Mouse (Mus musculus) G1E-ER4 (cell line): Measurements from ENCODE around the gene Rgs1. TPM values are rescaled to one million over a fixed set of nuclear protein-coding genes. Genes with fewer than 3 reads are reported as not detected.
A peak's percentile ranks its signal among the peaks of the same experiment; 100 is the strongest.

Experiments used
- GATA1 ChIP-seq: IDR thresholded peaks from one replicate; pipeline ENCODE4 v1.8.0; 2012; ENCODE audit warnings: low read length, inconsistent platforms
- polyA plus RNA-seq: library from polyadenylated mRNA; stranded (reverse); fragments of >175 nt; gene quantifications from 2 replicates; pipeline ENCODE4 v1.2.3, GENCODE M21; 2012

Rgs1 gene
- polyA plus RNA-seq, 1 experiment: 0.63 TPM

DNA sequence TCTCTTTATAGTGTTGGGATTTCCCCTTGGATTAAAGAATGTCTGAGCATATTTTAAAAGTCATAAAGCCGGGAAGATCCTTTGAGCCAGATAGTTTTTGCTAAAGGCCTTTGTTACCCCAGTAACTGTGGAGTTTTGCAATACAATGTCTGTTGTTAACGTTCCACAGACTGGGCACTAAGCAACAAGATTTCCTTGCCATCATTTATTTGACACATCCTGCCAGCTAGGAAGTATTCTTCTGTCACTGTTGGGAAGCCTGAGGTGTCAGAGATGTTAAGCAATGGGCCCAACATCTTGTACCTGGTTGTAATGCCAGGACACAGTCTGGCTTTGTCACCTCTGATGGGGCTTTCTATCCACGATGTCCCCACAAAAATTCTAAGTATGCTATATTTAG lies 38.1 kb downstream of the Rgs1 start:
- TF ChIP-seq GATA1: no peak

DNA sequence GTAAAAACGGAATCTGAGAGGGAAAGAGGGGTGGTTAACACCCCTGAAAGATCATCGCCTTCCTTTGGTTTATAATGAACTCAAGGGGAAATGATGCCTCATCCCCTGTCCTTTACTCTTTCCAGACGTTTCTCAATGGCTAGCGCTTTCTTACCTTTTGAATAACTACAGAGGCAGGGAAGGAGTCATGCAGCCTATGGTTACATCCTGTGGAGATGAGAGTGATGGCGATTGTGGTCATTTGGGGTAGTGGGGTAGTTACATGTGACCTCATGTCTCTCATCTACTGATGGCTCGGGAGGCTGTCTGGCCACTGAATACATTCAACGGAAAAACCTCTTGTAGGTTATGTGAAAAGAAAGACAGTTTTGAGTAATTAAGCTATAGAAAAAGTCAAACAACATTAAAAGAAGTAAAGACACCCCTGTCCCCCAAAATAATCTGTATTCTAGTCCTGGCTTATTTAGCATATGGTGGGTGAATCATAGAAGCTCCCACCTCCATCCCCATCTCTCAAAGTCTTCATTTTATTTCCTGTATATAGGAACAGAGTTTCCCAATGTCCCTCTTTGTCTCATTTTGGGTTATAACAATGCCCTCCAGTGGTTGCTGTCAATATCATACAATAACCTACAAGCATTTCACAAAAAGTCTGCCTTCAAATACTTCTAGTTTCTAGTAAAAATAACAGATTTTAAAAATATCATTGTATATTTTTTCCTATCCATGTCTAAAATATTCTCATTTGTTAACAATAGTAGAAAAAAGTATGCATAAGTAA lies 42.6 kb downstream of the Rgs1 start:
- TF ChIP-seq GATA1: no peak

DNA sequence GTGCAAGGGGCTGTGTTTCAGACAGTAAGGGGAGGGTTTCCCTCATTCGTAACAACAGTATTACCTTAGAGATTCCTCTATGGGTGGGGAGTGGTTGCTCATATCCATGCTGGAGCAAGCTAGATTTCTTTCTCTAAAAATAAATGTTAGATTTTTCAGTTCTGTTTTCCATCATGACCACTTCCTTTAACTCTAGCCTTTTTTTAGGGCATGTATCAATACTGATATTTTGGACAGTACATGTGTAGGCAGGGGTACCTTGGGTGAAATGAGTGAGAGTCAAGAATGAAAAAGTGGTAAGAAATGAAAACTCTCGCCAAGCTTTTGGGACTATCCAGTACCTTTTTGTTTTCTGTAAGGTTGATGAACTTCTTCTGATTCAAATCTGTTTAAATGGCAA lies 44.3 kb downstream of the Rgs1 start:
- TF ChIP-seq GATA1: no peak

DNA sequence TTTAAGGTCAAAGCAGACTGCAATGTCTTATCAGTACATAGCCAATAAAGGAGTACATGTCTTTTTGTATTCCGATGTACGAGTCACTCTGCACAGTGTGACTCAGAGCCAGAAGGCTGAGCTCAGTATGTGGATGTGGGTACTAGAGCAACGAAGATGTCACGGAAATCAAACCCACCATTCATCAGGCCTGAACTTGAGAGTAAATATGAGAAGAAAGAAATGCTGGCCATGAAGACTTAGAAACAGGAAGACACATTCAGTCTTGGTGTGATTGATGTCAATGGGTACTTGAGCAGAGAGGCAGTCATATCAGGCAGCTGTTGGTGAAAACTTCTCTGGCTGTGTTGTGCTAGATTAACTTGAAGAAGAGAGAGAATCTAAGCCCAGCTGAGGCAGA lies 46.1 kb downstream of the Rgs1 start:
- TF ChIP-seq GATA1: no peak

DNA sequence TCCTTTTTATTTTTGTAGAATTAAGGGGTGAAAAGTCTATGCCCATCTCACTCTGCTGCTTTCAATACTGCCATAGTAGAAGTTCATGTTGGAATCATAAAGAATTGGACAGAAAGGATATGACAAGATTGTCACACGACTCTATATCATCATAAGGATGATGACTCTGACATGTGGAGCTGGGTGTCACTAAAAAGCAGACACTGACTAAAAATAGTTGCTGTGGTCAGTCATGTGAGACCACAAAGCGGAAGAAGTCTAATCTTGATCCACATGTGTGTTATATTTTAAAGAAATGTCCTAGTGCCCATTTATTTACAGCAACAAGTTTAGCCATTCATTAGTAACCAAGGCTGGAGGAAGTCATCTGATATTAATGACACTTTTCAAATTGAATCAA lies 48.5 kb downstream of the Rgs1 start:
- TF ChIP-seq GATA1: peak; percentile 67

DNA sequence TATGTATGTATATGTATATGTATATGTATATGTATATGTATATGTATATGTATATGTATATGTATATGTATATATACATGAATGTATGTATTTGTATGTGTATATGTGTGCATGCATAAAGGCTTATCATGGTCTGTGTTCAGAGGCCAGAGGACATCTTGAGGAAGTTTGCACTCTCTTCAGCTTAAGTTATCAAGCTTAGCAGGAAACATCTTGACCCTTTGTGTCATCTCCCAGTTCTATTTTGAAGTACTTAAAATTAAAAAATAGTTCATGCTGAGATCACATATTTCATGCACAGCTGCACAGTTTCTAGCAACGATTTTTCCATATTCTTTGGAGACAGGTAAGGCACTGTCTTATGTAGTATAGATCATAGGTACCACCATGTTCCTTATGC lies 49.5 kb downstream of the Rgs1 start:
- no peak for TF ChIP-seq GATA1

DNA sequence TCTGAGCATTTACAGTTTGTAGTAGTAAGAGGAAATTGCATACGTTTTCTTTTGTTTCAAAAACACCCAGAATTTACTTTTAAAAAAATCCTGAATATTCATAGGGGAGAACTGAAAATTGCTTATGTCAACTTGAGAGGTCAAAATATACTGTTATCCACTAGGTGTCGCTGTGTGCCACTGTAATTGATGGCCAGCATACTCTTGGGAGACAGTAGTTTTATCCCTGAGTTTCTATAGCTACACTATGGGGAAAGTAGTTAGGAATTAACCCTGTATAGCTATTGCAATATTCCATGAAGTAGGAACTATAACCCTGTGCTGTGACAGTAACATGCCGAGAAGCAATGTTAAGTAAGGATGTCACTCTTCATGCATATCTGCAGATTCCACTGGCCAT lies 51.4 kb downstream of the Rgs1 start:
- no peak for TF ChIP-seq GATA1

Other genes starting within 250 kb of the Rgs1 start
- gene Rgs2, start 245.1 kb downstream of the Rgs1 start, polyA plus RNA-seq: 0.06 TPM in 1 of 2 replicates, not detected in the other
- 0.06 TPM in 1 of 2 replicates, not detected in the other for gene Rgs13, start 71.9 kb downstream of the Rgs1 start, polyA plus RNA-seq